Mouse (Mus musculus): Measurements from ENCODE around the gene Paf1. TPM values are rescaled to one million over a fixed set of nuclear protein-coding genes. Genes with fewer than 3 reads are reported as not detected.

Gene Paf1
- polyA plus RNA-seq, 1 experiment = 50.4 TPM

DNA sequence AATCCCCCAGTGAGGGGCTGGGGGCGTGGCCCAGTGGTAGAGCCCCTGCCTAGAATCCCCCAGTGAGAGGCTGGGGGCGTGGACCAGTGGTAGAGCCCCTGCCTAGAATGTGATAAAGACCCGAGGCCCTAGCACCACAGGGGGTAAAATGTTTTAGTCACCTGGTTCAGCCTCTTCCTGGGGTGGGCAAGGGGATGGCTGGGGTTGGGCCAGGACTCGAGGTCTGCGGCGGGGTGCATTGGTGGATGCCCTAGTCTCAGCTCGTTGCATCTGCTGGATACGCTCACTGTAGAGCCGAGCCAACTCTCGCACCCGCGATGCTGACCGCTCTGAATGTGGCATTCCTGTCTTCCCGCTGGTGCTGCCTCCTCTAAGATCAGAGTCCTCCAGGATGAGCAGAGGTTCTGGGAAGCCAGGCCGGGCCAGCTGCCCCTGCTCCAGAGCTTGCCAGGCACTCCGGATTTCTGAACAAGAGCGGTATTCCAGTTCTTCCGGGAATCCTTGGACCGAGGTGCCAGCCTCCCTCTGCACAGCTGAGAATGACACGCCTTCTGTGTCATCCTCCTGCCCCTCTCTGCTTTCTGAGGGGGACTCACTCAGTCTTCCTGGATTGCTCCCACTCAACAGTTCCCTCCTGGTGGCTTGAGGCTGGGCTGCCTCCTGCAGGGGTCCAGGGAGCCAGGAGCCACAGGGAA lies 31.0 kb upstream of the Paf1 start:
- peaks cover 2% of the 10 kb centered on the region; the same call in 1 of the 2 replicates for H3K4me1 ChIP-seq (ENCODE audit: control insufficient read depth, insufficient read depth, insufficient read length, low read length)
- no peak overlapping the region for H3K27ac ChIP-seq (replicated peaks; ENCODE audit: low read depth, low read length)

DNA sequence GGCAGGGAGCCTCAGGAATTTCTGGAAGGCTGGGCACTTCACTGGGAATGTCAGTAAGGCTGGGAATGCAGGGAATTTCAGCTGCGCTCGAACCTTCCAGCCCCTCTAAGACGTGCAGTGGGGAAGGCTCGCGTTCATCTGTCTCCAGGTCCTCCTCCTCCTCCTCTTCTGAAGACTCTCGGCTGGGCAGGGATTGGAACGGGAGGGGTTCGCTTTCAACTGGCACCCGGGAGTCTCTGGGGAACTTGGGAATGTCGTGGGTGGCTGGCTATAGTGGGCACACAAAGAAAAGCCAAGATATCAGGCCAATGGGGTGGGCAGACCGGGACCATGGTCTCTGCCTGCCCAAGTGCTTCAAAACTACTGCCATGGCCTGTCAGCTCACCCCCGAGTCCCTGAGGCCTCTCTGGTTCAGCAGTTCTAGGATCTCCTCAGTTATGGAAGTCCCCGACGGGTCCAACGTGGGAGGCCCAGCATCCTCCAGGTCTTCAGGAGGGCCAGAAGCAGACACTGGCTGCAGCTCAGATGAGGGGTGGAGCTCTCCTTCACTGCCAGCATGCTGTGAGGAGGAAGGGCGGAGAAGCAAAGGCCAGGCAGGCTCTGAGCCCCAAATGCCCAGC lies 30.2 kb upstream of the Paf1 start:
- no peak overlapping the region for H3K27ac ChIP-seq (replicated peaks; ENCODE audit: low read depth, low read length)
- no peaks in the 10 kb centered on the region for H3K4me1 ChIP-seq (ENCODE audit: control insufficient read depth, insufficient read depth, insufficient read length, low read length)
- no peak overlapping the region for H3K4me3 ChIP-seq (ENCODE audit: insufficient read depth, low read depth, low read length)

More for the DNA sequence above, 31.0 kb upstream of the Paf1 start:
- no peak overlapping the region for H3K4me3 ChIP-seq (ENCODE audit: insufficient read depth, low read depth, low read length)

DNA sequence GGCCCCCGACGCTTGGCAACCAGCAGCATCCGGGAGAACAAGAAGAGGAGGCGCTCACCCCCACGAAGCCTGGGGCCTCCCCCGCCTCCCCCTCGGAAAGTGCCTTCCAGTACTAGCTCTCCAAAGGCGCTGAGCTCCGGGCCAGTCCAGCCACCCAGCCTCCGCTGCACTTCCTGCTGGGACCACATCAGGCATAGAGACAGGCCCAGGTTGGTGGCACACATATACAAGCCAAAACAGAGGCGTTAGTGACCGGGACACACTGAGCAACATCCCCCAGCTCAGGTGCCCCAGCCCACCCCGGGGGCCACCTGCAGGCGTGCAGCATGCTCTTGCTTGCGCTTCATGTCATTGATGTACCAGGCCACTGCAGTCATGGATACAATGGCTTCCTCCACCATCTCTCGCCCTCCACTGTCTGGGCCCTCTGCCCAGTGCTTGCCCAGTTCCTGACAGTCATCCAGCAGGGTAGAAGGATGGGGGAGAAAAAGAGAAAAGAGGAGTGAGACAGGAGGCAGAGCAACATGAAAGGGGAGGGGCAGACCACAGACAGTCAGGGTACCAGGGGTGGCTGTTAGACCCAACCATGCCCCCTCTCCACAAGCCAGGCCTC lies 25.0 kb upstream of the Paf1 start:
- Histone ChIP-seq H3K4me1 (ENCODE audit: control insufficient read depth, insufficient read depth, insufficient read length, low read length) (peaks cover 6% of the 10 kb centered on the region; the same call in 1 of the 2 replicates), H3K4me3 (ENCODE audit: insufficient read depth, low read depth, low read length) (no peak overlapping the region), H3K27ac (replicated peaks; ENCODE audit: low read depth, low read length) (no peak overlapping the region)

DNA sequence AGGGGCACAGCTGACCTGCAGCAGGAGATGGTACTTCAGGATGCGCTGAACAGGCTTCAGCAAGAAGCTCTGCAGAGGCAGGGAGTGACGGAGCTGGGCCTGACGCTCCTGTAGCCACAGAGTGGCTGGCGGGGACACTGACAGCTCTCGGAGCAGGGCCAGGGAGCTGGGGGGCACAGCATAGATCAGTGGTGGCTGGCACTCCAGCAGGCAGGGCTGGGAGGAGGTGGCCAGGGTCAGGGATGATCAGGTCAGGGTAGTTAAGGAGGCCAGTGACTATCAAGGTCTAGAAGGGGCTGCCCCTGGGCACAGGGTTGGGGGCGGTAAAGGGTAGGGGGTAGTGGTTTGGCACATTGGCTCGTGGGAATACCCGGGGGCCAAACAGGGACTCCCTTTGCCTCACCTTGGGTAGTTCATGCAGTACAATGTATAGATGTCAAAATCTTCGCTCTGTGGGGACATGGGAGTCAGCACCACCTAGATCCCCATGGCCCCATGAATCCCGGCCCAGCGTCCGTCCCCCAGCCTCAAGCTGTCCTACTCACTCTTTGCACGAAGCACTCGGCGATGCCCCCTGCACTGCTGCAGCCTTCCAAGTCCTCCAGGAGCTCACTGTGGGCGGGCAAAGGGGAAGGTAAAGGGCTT lies 24.4 kb upstream of the Paf1 start:
- Histone ChIP-seq H3K4me3 (ENCODE audit: insufficient read depth, low read depth, low read length) (no peak overlapping the region), H3K27ac (replicated peaks; ENCODE audit: low read depth, low read length) (no peak overlapping the region), H3K4me1 (ENCODE audit: control insufficient read depth, insufficient read depth, insufficient read length, low read length) (peaks cover 6% of the 10 kb centered on the region; the same call in 1 of the 2 replicates)

DNA sequence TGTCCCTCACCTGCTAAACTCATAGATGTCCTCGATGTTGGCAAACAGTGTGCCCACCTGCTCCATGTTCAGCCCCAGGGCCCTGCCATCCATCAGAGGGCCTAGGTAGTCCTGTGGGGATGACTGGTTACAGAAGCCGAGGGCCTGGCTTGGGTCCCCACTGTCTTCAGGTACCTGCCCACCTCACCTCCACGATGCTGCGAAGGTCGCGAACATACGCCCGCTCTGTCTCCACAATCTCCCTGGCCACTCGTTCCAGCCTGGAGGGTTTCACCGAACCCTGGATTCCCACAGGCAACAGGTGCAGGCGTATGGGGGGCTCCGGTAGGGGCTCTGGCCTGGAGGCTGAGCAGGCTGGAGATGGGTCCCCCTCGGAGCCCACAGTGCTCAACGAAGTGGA lies 22.7 kb upstream of the Paf1 start:
- peaks cover 6% of the 10 kb centered on the region; the same call in 1 of the 2 replicates for H3K4me1 ChIP-seq (ENCODE audit: control insufficient read depth, insufficient read depth, insufficient read length, low read length)
- no peak overlapping the region for H3K27ac ChIP-seq (replicated peaks; ENCODE audit: low read depth, low read length)
- peak overlapping the region; percentile 91 for H3K4me3 ChIP-seq (ENCODE audit: insufficient read depth, low read depth, low read length)

DNA sequence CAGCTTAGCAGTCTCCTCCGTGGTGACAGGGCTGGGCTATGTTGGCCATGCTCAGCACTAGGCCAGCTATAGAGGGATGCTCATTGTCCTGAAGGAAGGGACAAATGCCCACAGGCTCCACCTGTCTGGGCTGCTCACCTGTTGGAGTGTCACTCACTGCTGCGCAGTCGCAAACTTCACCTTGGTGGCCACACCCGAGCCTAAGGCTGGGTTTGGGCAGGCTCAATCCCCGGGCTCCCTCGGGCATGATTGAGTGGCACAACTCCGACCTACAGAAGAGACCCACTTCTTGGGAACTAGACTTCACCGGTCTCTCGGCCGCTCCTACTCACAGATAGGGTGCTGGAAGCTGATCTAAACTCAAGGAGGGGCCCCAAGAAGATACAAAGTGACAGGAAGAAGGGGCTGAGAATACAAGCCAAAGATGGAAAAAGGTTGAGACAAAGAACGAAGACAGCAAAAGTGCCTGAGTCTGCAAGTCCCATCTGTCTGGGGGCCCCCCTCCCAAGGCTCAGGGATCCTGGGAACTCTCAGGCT lies 21.7 kb upstream of the Paf1 start:
- peaks cover 6% of the 10 kb centered on the region; the same call in 1 of the 2 replicates for H3K4me1 ChIP-seq (ENCODE audit: control insufficient read depth, insufficient read depth, insufficient read length, low read length)
- H3K27ac ChIP-seq (replicated peaks; ENCODE audit: low read depth, low read length) = peak overlapping the region; percentile 80
- H3K4me3 ChIP-seq (ENCODE audit: insufficient read depth, low read depth, low read length) = peak overlapping the region; percentile 91

DNA sequence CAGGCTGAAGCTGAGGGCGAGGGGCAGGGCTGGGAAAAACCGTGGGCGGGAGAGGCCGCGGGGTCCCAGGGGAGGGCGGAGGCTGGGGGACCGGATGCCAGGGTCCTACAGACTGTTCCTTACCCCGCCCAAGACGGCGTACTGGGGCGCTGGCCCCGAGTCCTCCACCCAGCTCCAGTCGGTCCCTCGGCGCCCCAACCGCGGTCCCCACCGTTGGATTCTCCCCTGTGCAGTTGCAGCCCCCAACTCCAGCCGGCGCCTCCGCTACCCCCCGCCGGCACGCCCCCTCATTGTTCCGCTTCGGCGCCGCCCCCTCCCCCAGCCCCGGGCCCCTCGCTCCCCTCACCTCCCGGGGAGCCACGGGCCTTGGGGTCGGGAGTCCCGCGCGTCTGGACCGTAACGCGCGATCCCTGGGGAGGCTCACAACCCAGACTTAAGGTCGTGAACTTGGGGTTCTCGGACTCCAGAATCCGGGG lies 21.2 kb upstream of the Paf1 start:
- H3K4me3 ChIP-seq (ENCODE audit: insufficient read depth, low read depth, low read length) = peak overlapping the region; percentile 91
- H3K4me1 ChIP-seq (ENCODE audit: control insufficient read depth, insufficient read depth, insufficient read length, low read length) = peaks cover 6% of the 10 kb centered on the region; the same call in 1 of the 2 replicates
- peak overlapping the region; percentile 96 for H3K27ac ChIP-seq (replicated peaks; ENCODE audit: low read depth, low read length)

DNA sequence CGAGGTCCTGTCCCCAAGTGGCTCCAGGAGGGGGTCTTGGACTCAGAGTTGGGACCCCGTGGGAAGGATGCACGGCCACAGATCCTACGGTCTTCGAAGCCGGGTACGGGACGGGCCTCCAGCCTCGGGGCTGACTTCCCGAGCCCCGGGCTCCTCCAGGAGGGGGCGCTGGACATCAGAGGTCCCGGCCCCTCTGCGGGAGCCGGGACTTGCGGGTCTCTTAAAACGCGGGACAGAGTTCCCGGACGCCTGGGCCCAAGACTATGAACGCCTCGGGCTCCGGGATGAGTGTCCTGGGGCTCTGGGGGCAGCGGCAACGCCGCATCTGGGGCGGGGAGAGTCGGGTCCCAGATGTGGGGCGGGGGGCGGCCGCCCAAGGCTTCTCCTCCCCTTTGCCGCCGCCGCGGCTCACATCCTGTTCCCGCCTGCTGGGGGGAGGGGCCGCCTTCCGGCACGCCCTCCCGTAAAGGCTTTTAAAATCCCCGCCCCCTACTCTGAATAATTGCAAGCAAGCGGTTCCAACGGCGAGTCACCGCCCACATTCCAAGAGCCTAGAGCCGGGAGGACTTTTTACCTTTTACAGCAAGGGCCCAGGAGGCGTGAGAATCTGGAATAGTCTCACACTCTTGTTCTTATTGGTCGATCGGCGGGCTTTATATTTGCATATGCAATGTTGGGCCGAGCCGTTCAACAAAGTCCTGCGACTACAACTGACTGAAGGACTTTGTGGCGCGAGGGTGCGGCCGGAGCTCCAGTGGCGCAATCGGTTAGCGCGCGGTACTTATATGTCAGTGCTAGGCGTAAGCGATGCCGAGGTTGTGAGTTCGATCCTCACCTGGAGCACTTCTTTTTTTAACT lies 20.3 kb upstream of the Paf1 start, which contains the start of gene Plekhg2:
Plekhg2 (minus strand) TSS at position 349 of the 858 bp plus-strand sequence.
- Histone ChIP-seq H3K4me1 (ENCODE audit: control insufficient read depth, insufficient read depth, insufficient read length, low read length) (peaks cover 6% of the 10 kb centered on the region; the same call in 1 of the 2 replicates), H3K4me3 (ENCODE audit: insufficient read depth, low read depth, low read length) (peak within 1 kb of the TSS; percentile 91), H3K27ac (replicated peaks; ENCODE audit: low read depth, low read length) (peak within 1 kb of the TSS; percentile 96)

DNA sequence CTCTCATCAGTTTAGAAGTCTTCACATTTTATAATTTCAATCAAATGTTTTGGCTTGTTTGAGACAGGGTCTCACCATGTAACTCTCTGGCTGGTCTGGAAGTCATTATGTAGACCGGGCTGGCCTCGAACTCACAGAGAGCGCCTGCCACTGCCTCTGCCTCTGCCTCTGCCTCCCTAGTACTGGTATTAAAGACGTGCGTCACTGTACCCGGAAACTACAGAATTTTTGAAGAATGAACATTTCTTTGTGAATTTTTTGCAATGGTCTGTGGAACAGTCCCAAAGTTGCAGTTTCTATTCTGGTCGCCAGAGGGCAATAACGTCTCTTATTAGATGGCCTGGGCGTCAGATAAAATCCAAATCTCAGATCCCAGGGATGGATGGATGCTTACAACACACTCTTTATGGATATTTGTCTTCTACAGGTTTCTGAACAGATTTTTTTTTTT lies 19.6 kb upstream of the Paf1 start:
- Histone ChIP-seq H3K4me1 (ENCODE audit: control insufficient read depth, insufficient read depth, insufficient read length, low read length) (peaks cover 6% of the 10 kb centered on the region; the same call in 1 of the 2 replicates), H3K4me3 (ENCODE audit: insufficient read depth, low read depth, low read length) (peak overlapping the region; percentile 55), H3K27ac (replicated peaks; ENCODE audit: low read depth, low read length) (peak overlapping the region; percentile 85)

DNA sequence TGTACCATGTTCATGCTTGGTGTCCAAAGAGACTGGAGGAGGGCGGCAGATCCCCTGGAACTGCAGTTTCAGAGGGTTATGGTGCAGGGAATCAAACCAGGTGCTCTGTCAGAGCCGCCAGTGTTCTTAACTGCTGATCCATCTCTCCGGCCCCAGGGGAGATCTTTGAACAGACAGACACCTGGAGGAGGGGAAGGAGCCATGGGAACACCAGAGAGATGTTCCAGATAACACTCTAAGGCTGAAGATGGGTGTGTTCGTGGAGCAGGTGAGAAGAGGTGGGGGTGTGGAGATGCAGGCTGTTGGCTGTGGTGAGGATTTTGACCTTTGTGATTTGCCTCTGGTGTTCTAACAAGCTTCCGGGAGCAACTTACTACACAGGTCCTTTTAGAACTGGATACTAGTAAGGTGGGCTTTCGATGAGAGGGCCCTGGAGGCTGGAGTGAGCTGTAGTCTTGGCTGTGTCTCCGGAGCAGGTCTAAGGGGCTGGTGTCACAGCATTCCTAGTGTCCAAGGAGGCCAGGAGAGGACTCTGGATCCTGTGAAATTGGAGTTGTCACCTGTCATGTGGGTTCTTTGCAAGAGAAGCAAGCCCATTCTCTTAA lies 18.8 kb upstream of the Paf1 start:
- Histone ChIP-seq H3K4me1 (ENCODE audit: control insufficient read depth, insufficient read depth, insufficient read length, low read length) (peaks cover 6% of the 10 kb centered on the region; the same call in 1 of the 2 replicates), H3K4me3 (ENCODE audit: insufficient read depth, low read depth, low read length) (no peak overlapping the region)

DNA sequence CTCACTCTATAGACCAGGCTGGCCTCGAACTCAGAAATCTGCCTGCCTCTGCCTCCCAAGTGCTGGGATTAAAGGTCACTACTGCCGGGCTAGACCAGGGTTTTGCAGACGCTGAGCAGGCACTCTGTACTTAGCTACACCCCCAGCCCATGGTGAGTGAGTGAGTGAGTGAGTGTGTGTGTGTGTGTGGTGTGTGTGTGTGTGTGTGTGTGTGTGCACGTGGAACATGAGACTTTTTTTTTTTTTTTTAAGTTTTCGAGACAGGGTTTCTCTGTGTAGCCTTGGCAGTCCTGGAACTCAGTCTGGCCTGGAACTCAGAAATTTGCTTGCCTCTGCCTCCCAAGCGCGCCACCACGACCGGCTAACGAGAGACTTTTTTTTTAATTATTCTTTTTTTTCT lies 18.1 kb upstream of the Paf1 start:
- Histone ChIP-seq H3K4me1 (ENCODE audit: control insufficient read depth, insufficient read depth, insufficient read length, low read length) (peaks cover 6% of the 10 kb centered on the region; the same call in 1 of the 2 replicates), H3K4me3 (ENCODE audit: insufficient read depth, low read depth, low read length) (no peak overlapping the region), H3K27ac (replicated peaks; ENCODE audit: low read depth, low read length) (peak overlapping the region; percentile 100)

More for the DNA sequence above, 18.8 kb upstream of the Paf1 start:
- H3K27ac ChIP-seq (replicated peaks; ENCODE audit: low read depth, low read length) = peak overlapping the region; percentile 100

DNA sequence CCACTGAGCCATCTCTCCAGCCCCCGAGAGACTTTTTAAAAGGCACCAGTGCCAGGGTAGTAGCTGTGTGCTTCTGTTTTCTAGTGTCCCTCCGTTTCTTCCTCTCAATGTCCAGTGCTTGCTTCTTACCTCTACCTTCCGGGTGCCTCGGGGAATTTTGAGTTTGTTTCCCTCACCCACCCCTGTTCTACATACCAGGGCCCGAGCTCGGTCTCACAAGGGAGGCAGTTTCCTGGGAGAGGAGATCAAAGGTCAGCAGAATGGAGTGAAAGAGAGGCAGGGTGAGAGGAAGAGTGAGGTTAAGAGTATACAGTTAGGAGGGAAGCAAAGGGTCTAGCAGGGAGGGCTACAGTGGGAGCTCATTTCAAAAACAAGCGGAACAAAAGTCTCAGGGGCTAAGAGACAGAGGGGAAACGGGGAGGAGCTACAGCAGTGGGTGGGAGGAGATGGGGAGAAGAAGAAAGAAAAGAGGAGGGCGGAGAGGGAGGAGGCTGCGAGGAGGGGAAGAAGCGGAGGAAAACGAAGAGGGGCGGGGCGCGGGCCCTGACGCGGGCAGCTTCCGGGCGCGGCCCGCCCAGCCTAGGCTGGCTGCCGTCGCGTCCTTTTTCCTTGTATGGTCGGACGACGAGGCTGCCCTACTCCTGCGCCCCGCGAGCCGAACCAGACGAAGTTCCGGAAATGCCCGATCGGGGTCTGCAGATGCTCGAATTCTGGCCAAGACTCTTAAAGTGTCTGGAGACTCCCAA lies 17.4 kb upstream of the Paf1 start:
- H3K4me1 ChIP-seq (ENCODE audit: control insufficient read depth, insufficient read depth, insufficient read length, low read length) = peaks cover 5% of the 10 kb centered on the region; the same call in 1 of the 2 replicates

More for the DNA sequence above, 17.4 kb upstream of the Paf1 start:
- H3K27ac ChIP-seq (replicated peaks; ENCODE audit: low read depth, low read length) = peak overlapping the region; percentile 100
- peak overlapping the region; percentile 63 for H3K4me3 ChIP-seq (ENCODE audit: insufficient read depth, low read depth, low read length)

Measured in brown adipose tissue, adult 24 weeks (tissue).